Mouse (Mus musculus): ENCODE results near the gene Kif19a.
A peak's percentile ranks its signal among the peaks of the same experiment; 100 is the strongest.

Kif19a gene

DNA sequence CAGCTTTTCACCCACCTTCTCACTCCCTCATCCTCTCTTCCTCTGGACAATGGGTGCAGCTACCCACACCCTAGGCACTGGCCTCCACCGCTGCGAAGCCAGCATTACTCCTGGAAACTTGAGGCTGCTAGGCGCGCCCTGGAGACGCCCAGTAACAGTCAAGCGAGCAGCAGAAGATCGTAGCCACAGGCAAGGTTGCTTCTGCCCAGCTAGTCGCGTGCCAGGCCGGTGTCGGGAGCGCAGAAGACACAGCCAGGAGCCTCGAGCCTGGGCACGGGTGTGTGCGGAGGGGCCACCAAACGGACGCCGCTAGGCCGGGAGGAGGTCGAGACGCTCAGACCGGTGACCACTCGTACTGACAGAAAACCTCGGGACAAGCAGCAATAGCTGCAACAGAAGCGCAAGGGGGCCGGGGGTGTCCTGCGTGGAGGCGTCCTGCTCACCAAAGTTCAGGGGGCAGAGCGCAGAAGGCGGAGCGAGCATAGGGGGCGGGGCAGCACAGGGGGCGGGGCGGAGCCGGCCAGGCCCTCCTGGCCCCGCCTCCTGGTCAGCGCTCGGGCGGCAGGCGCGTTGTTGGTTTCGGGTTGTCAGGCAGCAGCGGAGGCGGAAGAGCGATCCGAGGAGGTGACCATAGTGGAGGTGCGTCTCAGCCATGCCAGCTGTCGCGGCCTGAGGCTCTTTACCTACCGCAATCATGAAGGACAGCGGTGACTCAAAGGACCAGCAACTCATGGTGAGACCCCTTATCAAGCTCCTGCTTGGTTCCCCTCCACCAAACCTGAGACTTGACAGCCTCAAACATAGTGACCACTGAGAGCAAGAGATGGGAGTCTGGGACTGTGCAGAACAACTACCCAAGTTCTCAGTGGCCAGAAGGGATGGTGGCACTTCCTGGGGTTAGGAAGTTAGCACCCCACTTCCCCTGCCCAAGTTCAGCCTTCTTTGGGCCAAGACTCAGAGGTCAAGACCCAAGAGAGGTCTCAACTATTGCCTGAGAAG, at the start of gene Kif19a:
Gene Kif19a (plus strand): TSS at position 569 of the 999 bp plus-strand sequence.
- peak in 1 of 2 experiments; percentile 6 for DNase-seq

- no peak for DNase-seq
Observed at GRCm38 (mm10) chr11:114715531-114715930, 49.7 kb upstream of the Kif19a start.

DNA sequence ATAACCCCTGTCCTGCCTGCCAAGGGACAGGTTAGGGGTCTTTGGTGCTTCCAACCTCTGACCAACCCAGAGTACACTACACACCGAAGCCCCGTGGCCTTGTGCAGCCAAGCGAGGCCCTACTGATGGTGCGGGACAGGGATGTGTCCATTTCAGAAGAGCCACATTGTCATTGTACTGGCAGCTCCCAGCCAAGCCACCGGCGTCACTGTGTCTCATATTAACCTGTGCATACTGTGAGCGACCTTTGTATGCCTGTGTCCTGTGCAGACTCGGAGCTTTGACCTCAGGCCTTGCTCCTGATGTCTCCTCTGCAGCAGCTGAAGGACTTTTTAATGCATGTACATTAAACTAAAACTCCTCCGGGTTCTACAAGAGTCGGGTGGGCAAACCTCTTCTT, 44.7 kb upstream of the Kif19a start:
- DNase-seq: no peak

DNA sequence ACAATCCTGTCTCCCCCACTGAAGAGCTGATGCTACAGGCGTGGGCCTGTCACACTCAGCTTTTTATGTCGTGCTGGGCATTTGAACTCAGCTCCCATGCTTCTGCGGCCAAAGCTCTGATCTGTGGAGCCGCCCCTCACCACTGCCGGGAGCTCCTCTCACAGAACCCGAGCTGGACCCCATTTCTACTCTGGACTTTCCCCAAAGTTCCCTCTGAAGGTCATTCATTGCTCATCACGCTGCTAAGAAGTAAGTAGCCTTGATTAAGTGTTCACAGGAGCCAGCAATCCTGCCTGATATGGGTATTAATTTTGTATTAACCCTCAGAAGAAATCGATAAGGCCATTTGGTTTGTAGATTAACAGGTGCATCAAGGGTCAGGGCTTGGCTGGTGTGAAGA, 42.8 kb upstream of the Kif19a start:
- no peak for DNase-seq

DNA sequence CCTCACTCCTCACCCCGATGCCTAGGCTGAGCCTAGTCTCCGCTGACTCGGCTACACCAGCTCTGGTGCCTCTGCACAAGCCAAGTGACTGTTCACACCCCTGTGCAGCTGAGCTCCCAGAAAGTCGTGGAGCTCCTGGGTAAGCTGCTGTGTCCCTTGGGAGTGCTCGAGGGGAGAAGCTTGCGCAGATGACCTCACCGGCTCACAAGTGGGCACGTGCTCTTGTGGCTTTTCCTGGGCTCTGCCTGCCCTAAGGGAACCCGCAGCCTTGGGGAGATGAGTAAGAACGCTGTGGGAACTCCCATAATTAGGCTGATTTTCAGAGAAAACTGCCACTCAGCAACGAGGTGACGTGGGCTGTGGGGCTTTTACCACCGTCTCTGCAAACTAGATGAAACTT, 42.2 kb upstream of the Kif19a start:
- no peak for DNase-seq

- DNase-seq: no peak
Observed at GRCm38 (mm10) chr11:114724787-114725590, 40.2 kb upstream of the Kif19a start.

DNA sequence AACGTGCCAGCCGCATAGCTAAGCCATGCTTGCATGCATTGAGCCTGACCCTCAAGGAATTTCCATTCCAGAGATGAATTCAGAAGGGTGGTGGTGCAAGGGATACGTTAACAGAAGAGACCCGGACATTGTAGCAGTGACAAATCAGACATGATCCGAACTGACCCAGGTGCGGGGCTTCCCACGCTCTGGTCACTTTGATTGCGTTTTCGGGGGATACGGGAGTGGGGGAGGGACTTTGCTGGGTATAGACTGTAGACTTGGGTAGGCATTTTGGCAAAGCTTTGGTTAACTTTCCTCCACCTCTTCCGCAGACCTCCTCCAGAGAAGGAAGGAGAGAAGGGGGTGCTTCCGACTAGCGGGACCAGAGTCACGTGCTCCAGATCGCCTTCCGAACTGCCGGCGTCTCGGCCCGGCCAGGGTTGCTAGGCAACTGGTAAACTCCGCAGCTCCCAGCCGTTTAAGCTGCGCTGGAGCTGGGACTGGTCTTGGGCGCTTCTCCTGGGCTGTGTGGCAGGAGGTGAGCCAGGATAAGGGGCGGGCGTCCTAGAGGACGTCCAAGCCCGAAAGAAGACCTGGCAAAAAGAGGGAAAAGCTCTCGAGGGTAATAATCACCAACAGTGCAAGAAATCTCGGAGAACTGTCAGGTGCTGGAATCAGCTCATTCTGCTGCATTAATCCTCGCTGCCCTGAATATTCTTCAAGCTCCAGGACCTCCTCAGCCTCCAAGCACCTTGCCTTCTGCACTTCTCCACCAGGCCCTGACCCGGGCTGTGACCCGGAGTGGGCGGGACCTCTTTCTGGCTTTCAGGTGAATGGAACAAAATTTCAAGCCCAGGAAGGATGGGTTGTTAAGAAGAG, 38.0 kb upstream of the Kif19a start, which contains the start of gene Dnaic2:
Gene Dnaic2 (plus strand): TSS at position 444 of the 861 bp plus-strand sequence.
- DNase-seq: no peak

GRCm38 (mm10) chr11:114727826-114728186, 37.4 kb upstream of the Kif19a start:
- DNase-seq: no peak

GRCm38 (mm10) chr11:114728333-114728732, 36.9 kb upstream of the Kif19a start:
- no peak for DNase-seq

- DNase-seq: no peak
Observed at GRCm38 (mm10) chr11:114729832-114730363, 35.3 kb upstream of the Kif19a start.

DNA sequence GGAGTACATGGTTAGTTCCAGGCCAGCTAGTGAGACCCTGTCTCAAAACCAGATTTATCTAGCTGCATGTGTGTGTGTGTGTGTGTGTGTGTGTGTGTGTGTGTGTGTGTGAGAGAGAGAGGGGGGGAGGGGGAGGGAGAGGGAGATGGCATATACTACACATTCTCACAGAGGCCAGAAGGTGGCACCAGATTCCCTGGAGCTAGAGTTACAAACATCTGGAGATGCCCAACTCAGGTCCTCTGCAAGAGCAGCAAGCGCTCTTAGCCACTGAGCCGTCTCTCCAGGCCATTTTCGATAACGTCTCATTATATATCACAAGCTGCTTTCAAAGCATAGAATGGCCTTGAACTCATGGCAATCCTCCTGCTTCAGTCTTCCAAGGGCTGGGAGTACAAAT, 33.5 kb upstream of the Kif19a start:
- no peak for DNase-seq

GRCm38 (mm10) chr11:114732890-114733289, 32.3 kb upstream of the Kif19a start:
- DNase-seq: no peak

- no peak for DNase-seq
Observed at GRCm38 (mm10) chr11:114736111-114736510, 29.1 kb upstream of the Kif19a start.

- no peak for DNase-seq
Observed at GRCm38 (mm10) chr11:114736913-114737624, 28.1 kb upstream of the Kif19a start.

DNA sequence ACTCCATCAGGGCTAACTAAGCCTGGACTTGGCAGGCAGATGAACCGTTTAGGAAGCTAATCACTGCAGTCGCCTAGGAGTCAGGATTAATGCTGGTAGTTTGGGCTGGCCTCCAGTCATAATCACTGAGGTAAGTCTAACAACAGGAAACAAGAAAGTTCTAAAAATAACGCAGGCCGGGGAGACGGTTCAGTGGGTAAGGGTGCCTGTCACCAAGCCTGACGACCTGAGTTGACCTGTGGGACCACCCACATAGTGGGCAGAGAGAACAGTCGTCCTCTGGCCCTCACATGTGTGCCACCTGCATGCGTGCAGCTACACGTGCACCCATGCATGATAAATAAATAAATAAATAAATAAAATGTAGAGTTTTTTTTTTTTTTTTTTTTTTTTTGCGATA, 24.6 kb upstream of the Kif19a start:
- no peak for DNase-seq

GRCm38 (mm10) chr11:114741451-114741850, 23.7 kb upstream of the Kif19a start:
- no peak for DNase-seq

DNA sequence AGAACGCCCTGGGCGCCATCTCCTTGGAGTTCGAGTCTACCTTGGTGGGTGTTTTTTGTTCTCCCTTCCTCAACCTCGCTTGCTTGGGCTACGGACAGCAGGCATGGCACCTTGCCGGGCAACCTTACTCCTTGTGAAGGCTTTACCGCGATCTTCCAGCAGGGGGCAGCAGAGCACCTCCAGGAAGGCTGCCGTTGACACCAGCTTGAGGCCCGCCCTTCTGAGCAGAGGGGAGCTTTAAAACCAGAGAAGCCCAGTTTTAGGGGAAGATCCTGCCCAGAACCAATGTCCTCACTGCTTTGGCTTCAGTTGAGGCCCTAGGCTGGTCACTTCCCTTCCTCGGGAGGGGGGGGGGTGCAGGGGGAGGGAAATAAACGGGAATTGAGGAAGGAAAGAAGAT, 20.1 kb upstream of the Kif19a start:
- DNase-seq: peak; percentile 45 to 52

DNA sequence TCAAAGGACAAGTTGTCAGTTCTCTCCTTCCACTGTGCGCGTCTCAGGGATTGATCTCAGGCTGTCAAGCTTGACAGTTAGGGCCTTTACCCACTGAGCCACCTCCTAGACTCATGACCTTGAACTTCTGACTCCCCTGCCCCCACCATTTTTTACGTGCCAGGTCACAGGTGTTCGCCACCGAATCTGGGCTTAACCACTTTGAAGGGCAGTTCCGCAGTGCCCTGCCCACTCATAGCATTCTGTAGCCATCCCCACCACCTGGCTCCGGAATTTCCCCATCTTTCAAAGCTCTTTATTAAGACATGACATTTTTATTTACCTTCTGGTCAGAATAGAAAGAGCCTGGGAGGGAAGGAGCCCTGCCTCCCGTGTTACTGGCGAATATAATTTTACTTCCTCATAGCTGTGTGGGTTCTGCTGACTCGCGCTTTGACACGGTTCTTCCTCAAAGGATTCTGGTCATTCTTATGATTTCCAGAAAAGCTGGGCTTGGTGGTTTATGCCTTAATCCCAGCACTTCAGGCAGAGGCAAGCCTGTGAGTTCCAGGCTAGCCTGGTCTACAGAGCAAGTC, 17.5 kb upstream of the Kif19a start:
- no peak for DNase-seq

DNA sequence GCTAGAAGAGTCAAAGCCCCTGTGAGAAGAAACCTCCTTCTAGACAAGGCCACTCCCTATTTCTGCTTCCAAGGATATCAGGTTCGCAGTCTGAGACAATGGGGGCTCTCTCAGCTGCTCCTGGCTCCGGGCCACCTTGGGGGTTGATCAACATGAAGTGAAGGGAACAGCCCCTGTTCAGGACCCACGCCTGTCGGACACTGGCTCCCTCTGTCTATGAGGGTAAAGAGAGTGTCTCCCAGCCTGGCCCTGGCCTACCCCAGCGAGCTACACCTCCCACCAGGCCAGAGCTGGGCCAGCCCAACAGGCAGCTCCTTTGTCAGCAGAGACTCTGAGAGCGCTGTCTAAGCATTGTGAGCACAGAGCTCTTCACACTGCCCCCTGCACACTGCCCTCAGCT, 4.7 kb downstream of the Kif19a start:
- no peak for DNase-seq

- no peak for DNase-seq
Observed at GRCm38 (mm10) chr11:114771896-114772295, 6.7 kb downstream of the Kif19a start.

DNA sequence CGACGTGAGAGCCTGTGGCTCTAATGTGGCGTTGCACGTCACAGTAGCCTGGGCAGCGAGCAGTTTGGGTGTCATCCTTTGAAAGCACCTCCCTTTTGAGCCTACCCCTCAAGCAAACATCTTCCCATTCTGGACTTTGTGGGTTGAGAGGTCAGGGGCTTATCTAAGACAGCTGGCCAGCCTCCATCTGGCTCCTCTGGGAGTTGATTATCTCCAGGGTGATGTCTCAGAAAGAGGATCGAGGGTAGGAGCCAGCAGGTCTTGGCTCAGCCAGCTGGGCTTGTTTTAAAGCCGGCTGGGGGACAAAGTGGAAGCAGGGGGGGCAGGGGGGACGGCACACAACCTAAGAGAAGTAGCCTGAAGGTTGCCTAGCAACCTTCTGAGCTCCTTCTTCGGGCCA, 14.9 kb downstream of the Kif19a start:
- DNase-seq: no peak
